Mouse (Mus musculus): ENCODE results near the gene Sval3.

The Sval3 gene

DNA sequence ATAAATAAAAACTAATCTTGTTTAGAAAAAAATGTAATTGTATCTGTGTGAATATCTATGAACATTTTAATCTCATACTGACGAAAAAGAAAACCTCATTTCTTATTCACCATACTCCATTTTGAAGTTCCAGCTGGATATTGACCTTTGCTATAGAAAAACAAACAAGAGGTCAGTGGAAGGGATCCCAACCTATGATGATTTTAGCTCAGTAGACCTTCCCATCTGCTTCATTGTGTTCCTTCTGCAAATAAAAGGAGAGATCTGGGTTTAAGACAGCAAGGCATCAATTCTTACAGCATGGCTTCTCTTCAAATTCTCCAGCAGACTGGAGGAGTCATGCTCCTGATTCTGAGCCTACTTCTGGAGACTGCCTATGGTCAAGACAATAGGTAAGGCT lies at the start of gene Sval3:
Gene Sval3 (plus strand): TSS at position 301 of the 400 bp plus-strand sequence.
- DNase-seq (ENCODE audit: low spot score): no peak

DNA sequence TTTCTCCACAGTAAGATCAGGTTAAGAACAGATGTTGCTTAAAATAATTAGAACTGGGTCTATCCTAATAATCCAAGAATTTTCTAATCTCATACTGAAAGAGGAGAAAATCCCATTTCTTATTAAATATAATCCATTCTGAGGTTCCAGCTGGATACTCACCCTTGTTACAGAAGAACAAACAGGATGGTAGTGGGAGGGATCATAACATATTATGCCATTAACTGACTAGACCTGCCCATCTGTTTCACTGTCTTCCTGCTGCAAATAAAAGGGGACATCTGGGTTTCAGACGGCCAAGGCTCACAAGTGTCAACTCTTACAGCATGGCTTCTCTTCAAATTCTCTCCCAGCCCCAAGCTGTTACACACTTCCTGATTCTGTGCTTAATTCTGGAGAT lies 16.6 kb upstream of the Sval3 start, which contains the start of gene Sval1:
Gene Sval1 (plus strand): TSS at position 301 of the 400 bp plus-strand sequence.
- DNase-seq (ENCODE audit: low spot score): no peak
